Mouse (Mus musculus) hindbrain, embryonic 14.5 days (tissue): ENCODE measurements around the gene Sectm1a. TPM values are rescaled to one million over a fixed set of nuclear protein-coding genes. Genes with fewer than 3 reads are reported as not detected.
"Not testable (repeated sequence)": the region's sequence is repeated elsewhere in the genome, so short reads cannot be mapped to it uniquely, and the experiment has no call there.

ENCODE experiments used
- ATAC-seq: fragments of 200-750 bp; cut with Nextera tagmentation; 2 replicates; pipeline ENCODE4 v1.8.0; 2017; ENCODE audit warnings: moderate number of reproducible peaks, mild to moderate bottlenecking, moderate TSS enrichment, moderate library complexity; ENCODE audit not compliant: low FRiP score
- DNase-seq: peaks from one replicate; pipeline ENCODE4 v3.0.0-alpha.2; 2015; ENCODE audit warnings: low spot score
- H3K27ac ChIP-seq: fragments of 300-500 bp; sonication (generic); 2 replicates; pipeline ENCODE4 v1.5.1; 2014; ENCODE audit warnings: mild to moderate bottlenecking, moderate library complexity
- H3K27me3 ChIP-seq: fragments of 300-500 bp; sonication (generic); 2 replicates; pipeline ENCODE4 v1.6.1; 2014; ENCODE audit warnings: mild to moderate bottlenecking, low read length, mixed read lengths; ENCODE audit not compliant: control insufficient read depth, insufficient read depth
- H3K36me3 ChIP-seq: fragments of 300-500 bp; sonication (generic); replicated peaks from 2 replicates; pipeline ENCODE4 v1.6.1; 2014; ENCODE audit not compliant: control insufficient read depth, insufficient read depth
- H3K4me1 ChIP-seq: fragments of 300-500 bp; sonication (generic); replicated peaks from 2 replicates; pipeline ENCODE4 v1.6.1; 2014; ENCODE audit warnings: antibody characterized with exemption, low read length, mixed read lengths; ENCODE audit not compliant: control insufficient read depth, insufficient read depth
- H3K4me2 ChIP-seq: fragments of 300-500 bp; sonication (generic); replicated peaks from 2 replicates; pipeline ENCODE4 v1.6.1; 2014; ENCODE audit warnings: mild to moderate bottlenecking, moderate library complexity
- H3K4me3 ChIP-seq: fragments of 300-500 bp; sonication (generic); replicated peaks from 2 replicates; pipeline ENCODE4 v1.5.1; 2014; ENCODE audit warnings: mild to moderate bottlenecking, low read length
- H3K9ac ChIP-seq: fragments of 300-500 bp; sonication (generic); 2 replicates; pipeline ENCODE4 v1.6.1; 2014
- H3K9me3 ChIP-seq: fragments of 300-500 bp; sonication (generic); 2 replicates; pipeline ENCODE4 v1.6.1; 2016; ENCODE audit warnings: low read length; ENCODE audit not compliant: control insufficient read depth
- WGBS: fragments of 180-500 bp; shearing (Covaris S2); extraction: QIAGEN DNeasy Blood & Tissue Kit; methylation state at CpG from one replicate; pipeline ENCODE4 v1.1.7; 2014; 5-methylcytosine and 5-hydroxymethylcytosine counted together
- polyA plus RNA-seq: library from polyadenylated mRNA; unstranded; fragments of >200 nt; fragmentation: Nextera tagmentation; extraction: Ambion mirVana; gene quantifications from 2 replicates; pipeline ENCODE4 v1.2.1, GENCODE M21; 2014

The Sectm1a gene
- polyA plus RNA-seq, 1 experiment from 2014 or later, result not detected

DNA sequence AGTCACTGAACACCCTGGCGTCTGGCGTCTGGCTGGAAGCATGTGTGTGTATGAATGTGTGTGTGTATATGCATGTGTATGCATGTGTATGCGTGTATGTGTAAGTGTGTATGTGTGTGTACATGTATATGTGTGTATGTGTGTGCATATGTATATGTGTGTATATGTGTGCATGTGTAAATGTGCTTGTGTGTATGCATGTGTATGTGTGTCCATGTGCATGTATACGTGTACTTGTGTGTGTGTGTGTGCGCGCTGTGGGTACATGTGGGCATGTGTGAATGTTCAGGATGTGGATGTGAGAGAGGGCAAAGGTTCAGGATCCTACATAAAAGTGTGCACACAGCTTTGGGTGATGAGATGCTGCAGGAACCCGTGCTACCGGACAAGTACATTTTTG lies 690 bp downstream of the Sectm1a start:
- Histone ChIP-seq H3K27me3 (no peaks in the 10 kb centered on the region), H3K27ac (no peak overlapping the region), H3K4me3 (no peak overlapping the region), H3K4me2 (no peak overlapping the region), H3K9me3 (no peaks in the 10 kb centered on the region), H3K9ac (no peak overlapping the region), H3K4me1 (no peaks in the 10 kb centered on the region), H3K36me3 (no peaks in the 10 kb centered on the region)
- ATAC-seq, result no peak
- WGBS, result 94% methylated on average over 8 of the region's 8 CpGs
- DNase-seq, result no peak

GRCm38 (mm10) chr11:121075655-121076054 lies 5.4 kb downstream of the Sectm1a start:
- Histone ChIP-seq H3K9me3 (no peaks in the 10 kb centered on the region), H3K4me3 (no peak overlapping the region), H3K4me1 (no peaks in the 10 kb centered on the region), H3K36me3 (no peaks in the 10 kb centered on the region), H3K27me3 (no peaks in the 10 kb centered on the region), H3K27ac (no peak overlapping the region), H3K4me2 (no peak overlapping the region), H3K9ac (no peak overlapping the region)
- ATAC-seq (no peak), DNase-seq (no peak)
- WGBS, result 75% methylated on average over 5 of the region's 5 CpGs

DNA sequence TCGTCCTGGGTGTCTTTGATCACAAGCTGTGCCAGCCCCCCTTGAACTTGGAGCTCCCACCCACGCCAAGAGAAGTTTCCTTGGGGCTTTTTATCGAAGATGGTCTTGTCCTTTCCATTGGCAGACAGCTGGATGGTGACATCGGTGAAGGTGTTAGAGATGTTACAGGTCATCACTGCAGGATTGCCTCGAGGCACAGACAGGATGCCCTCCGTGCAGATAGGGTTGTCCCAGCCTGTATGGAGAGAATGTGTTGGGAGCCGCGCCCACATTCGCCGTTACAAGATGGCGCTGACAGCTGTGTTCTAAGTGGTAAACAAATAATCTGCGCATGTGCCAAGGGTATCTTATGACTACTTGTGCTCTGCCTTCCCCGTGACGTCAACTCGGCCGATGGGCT lies 11.4 kb downstream of the Sectm1a start:
- not testable (repeated sequence) for H3K9me3 ChIP-seq, ATAC-seq

GRCm38 (mm10) chr11:121067895-121068294 lies 13.1 kb downstream of the Sectm1a start:
- no peaks in the 10 kb centered on the region for H3K4me1 ChIP-seq
- no peak for ATAC-seq
- no peaks in the 10 kb centered on the region for H3K36me3 ChIP-seq
- H3K9me3 ChIP-seq, result no peaks in the 10 kb centered on the region
- H3K4me2 ChIP-seq, result no peak overlapping the region
- H3K9ac ChIP-seq, result no peak overlapping the region
- H3K27ac ChIP-seq, result no peak overlapping the region
- H3K4me3 ChIP-seq, result no peak overlapping the region
- H3K27me3 ChIP-seq, result no peaks in the 10 kb centered on the region
- no peak for DNase-seq
- 89% methylated on average over 2 of the region's 2 CpGs for WGBS

More for the DNA sequence above, 11.4 kb downstream of the Sectm1a start:
- H3K27me3 ChIP-seq, DNase-seq, H3K4me2 ChIP-seq, H3K27ac ChIP-seq, H3K36me3 ChIP-seq, H3K4me1 ChIP-seq, H3K4me3 ChIP-seq, H3K9ac ChIP-seq: not testable (repeated sequence)
- WGBS, result 94% methylated on average over 11 of the region's 16 CpGs

GRCm38 (mm10) chr11:121064197-121064596 lies 16.8 kb downstream of the Sectm1a start:
- H3K9me3 ChIP-seq, result no peaks in the 10 kb centered on the region
- H3K9ac ChIP-seq, result no peak overlapping the region
- no peak overlapping the region for H3K27ac ChIP-seq
- WGBS, result 83% methylated on average over 3 of the region's 3 CpGs
- no peak for DNase-seq
- no peak overlapping the region for H3K4me2 ChIP-seq
- H3K4me1 ChIP-seq, result no peaks in the 10 kb centered on the region
- no peak for ATAC-seq
- no peaks in the 10 kb centered on the region for H3K36me3 ChIP-seq
- H3K4me3 ChIP-seq, result no peak overlapping the region
- no peaks in the 10 kb centered on the region for H3K27me3 ChIP-seq

- DNase-seq (no peak), ATAC-seq (no peak)
- Histone ChIP-seq H3K27me3 (no peaks in the 10 kb centered on the region), H3K9ac (no peak within 1 kb of the TSS), H3K36me3 (no peaks in the 10 kb centered on the region), H3K9me3 (no peaks in the 10 kb centered on the region), H3K4me1 (no peaks in the 10 kb centered on the region), H3K4me2 (no peak within 1 kb of the TSS), H3K27ac (no peak within 1 kb of the TSS), H3K4me3 (no peak within 1 kb of the TSS)
- 78% methylated on average over 5 of the region's 5 CpGs for WGBS
These were observed 17.6 kb downstream of the Sectm1a start, which contains the start of gene Sectm1b for GRCm38 (mm10) chr11:121063379-121063778. Sectm1b (minus strand) TSS chr11:121063569.

GRCm38 (mm10) chr11:121061615-121062014 lies 19.4 kb downstream of the Sectm1a start:
- WGBS, result 78% methylated on average over 8 of the region's 8 CpGs
- Histone ChIP-seq H3K4me2 (no peak overlapping the region), H3K9me3 (no peaks in the 10 kb centered on the region), H3K4me3 (no peak overlapping the region), H3K27ac (no peak overlapping the region), H3K4me1 (no peaks in the 10 kb centered on the region), H3K9ac (no peak overlapping the region), H3K27me3 (no peaks in the 10 kb centered on the region), H3K36me3 (no peaks in the 10 kb centered on the region)
- DNase-seq (no peak), ATAC-seq (no peak)

GRCm38 (mm10) chr11:121060401-121061067 lies 20.5 kb downstream of the Sectm1a start:
- H3K4me2 ChIP-seq, H3K27me3 ChIP-seq, H3K4me3 ChIP-seq, H3K27ac ChIP-seq, H3K36me3 ChIP-seq, H3K4me1 ChIP-seq, H3K9ac ChIP-seq, ATAC-seq, H3K9me3 ChIP-seq, DNase-seq: not testable (repeated sequence)
- 97% methylated on average over 6 of the region's 6 CpGs for WGBS

GRCm38 (mm10) chr11:121059471-121059870 lies 21.5 kb downstream of the Sectm1a start:
- no peak overlapping the region for H3K9ac ChIP-seq
- H3K36me3 ChIP-seq, result no peaks in the 10 kb centered on the region
- H3K27me3 ChIP-seq, result no peaks in the 10 kb centered on the region
- no peak overlapping the region for H3K4me3 ChIP-seq
- H3K9me3 ChIP-seq, result no peaks in the 10 kb centered on the region
- no peaks in the 10 kb centered on the region for H3K4me1 ChIP-seq
- WGBS, result 87% methylated on average over 4 of the region's 4 CpGs
- H3K27ac ChIP-seq, result no peak overlapping the region
- H3K4me2 ChIP-seq, result no peak overlapping the region
- no peak for DNase-seq
- ATAC-seq, result no peak

DNA sequence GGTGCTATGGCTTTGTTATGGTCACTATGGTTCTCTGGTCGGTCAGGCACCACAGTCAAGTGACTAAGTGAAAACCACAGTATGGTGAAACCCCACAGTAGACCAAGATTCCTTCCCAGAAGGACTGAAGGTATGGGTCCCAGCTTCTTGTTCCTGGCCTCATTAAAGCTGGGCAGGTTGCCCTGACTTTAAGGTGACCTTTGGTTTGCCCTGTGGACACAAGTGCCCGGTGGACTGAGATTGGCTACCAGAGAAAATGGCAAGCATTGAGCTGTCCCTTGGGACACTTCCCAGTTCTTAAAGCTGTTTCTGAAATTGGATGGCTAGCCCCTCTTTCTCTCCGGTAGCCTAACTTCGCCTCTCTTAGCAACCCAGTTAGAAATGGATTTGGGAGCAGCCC lies 22.1 kb downstream of the Sectm1a start:
- 89% methylated on average over 4 of the region's 4 CpGs for WGBS
- DNase-seq, result no peak
- no peak for ATAC-seq
- no peaks in the 10 kb centered on the region for H3K9me3 ChIP-seq
- no peak overlapping the region for H3K27ac ChIP-seq
- H3K4me2 ChIP-seq, result no peak overlapping the region
- H3K27me3 ChIP-seq, result no peaks in the 10 kb centered on the region
- H3K4me1 ChIP-seq, result no peaks in the 10 kb centered on the region
- H3K4me3 ChIP-seq, result no peak overlapping the region
- H3K9ac ChIP-seq, result no peak overlapping the region
- no peaks in the 10 kb centered on the region for H3K36me3 ChIP-seq
